Mouse (Mus musculus): Measurements from ENCODE around the gene Mmp20. TPM values are rescaled to one million over a fixed set of nuclear protein-coding genes. Genes with fewer than 3 reads are reported as not detected.

Mmp20 gene
- total RNA-seq (2023): not detected

GRCm38 (mm10) chr9:7627931-7628330 is at the start of gene Mmp20:
Gene Mmp20 (plus strand): TSS chr9:7628231.

GRCm38 (mm10) chr9:7691790-7692189 is 63.8 kb downstream of the Mmp20 start, which contains the start of gene Mmp7:
Gene Mmp7 (plus strand): TSS chr9:7692090.

Other genes with a start within 250 kb of the Mmp20 start
- not detected for gene Mmp1b, start 240.2 kb upstream of the Mmp20 start, total RNA-seq (2023)
- not detected for gene Mmp3, start 182.4 kb upstream of the Mmp20 start, total RNA-seq (2023)
- gene Mmp10, start 125.9 kb upstream of the Mmp20 start, total RNA-seq (2023): 0.76 TPM
- gene Mmp8, start 69.8 kb upstream of the Mmp20 start, total RNA-seq (2023): 0.29 TPM
- not detected for gene Mmp27, start 56.8 kb upstream of the Mmp20 start, total RNA-seq (2023)
- not detected for gene Mmp7, start 63.9 kb downstream of the Mmp20 start, total RNA-seq (2023)
- gene Tmem123, start 135.8 kb downstream of the Mmp20 start, total RNA-seq (2023): 113 TPM
- 135 TPM for gene Birc2, start 208.8 kb downstream of the Mmp20 start, total RNA-seq (2023)
- 434 TPM for gene Birc3, start 245.0 kb downstream of the Mmp20 start, total RNA-seq (2023)

All from CD4-positive naive resting alpha-beta T cell, adult 76 days (primary cell).